Mouse (Mus musculus): Measurements from ENCODE around the gene Gm6096.

Gene Gm6096

GRCm38 (mm10) chr7:34235602-34236001, 15.2 kb upstream of the Gm6096 start:
- DNase-seq (ENCODE audit: low spot score), result no peak

GRCm38 (mm10) chr7:34238086-34238485, 12.8 kb upstream of the Gm6096 start:
- DNase-seq (ENCODE audit: low spot score), result no peak

DNA sequence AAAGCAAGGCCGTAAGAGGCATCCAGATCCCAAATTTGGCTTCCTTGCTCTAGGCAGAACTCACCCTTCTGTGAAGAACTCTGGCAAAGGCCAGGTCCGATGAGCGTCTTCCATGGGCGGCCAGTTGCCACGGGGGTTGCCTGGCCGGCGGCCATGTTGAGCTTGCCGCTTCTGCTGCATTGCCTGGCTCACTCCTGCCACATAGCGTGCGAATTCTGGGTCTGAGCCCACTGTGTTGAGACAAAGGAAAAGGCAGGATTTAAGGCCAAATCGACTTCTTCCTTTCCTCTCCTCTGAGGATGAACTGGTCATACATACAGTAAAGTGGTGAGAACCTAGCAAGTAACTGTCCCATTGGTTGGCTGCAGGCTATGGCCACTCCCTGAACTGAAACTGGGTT, 8.7 kb upstream of the Gm6096 start:
- no peak for DNase-seq (ENCODE audit: low spot score)

DNA sequence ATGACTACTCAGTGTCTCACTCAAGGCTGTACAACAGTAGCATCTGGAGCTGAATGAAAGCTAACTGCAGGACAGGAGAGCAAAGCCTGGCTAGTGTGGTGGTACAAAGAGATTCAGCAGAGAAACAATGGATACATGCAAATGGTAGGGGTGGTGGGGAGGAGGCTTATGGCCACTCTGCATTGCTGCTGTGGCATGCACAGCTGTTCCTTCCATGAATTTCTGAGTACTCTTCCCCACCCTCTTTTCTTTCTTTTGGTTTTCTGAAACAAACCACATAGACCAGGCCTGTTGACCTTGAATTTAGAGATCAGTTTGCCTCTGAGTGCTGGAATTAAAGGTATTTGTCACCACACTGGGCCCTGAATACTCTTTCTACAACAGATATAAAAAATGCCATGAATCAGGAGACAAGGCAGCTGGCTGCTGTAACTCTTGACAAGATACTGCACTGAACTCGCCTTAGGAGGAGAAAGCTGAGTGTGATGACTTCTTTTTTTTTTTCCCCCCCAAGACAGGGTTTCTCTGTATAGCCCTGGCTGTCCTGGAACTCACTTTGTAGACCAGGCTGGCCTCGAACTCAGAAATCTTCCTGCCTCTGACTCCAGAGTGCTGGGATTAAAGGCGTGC, 3.9 kb upstream of the Gm6096 start:
- DNase-seq (ENCODE audit: low spot score), result no peak

- DNase-seq (ENCODE audit: low spot score), result no peak
Measured at GRCm38 (mm10) chr7:34252030-34252429, 1.2 kb downstream of the Gm6096 start.

DNA sequence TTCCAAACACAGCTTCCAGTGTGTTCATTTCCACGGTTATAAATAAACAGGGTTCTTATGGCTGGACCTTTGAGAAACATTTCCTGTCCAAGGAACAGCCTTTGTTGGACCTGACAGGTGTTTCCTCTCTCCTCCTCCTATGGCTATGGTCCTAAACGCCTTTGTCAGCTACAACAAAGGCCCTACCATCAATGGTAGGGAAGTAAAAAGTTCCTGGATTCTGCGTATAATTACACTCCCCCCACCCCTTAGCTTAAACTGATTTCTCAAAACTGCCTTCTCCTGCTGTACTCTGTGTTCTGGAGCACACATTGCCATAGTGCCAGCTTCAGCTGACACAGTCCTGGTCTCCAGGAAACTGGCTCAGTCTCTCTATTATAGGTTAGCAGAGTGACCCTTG, 4.3 kb downstream of the Gm6096 start:
- DNase-seq (ENCODE audit: low spot score), result no peak

DNA sequence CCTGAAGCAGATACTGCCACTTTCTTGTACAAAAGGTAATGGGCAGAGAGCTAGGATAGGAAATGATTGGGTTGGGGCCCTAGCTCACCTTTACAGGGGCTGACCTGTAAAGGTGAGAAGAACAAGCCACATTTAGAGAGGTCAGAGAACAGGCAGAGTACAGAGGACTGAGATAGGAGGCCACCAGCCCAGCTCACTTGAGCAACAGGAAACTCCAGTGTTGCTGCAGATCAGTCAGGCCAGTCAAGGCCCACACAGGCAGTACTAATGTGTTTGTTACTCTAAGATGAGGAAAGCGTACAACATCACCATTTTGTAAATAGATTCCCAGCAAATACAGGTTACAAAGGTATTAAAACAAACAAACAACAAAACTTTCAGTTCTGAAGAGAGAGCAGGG, 5.1 kb downstream of the Gm6096 start:
- DNase-seq (ENCODE audit: low spot score), result no peak

GRCm38 (mm10) chr7:34257279-34257678, 6.4 kb downstream of the Gm6096 start:
- DNase-seq (ENCODE audit: low spot score), result no peak

GRCm38 (mm10) chr7:34258407-34258806, 7.6 kb downstream of the Gm6096 start:
- DNase-seq (ENCODE audit: low spot score), result no peak

- no peak for DNase-seq (ENCODE audit: low spot score)
Measured at GRCm38 (mm10) chr7:34263437-34263836, 12.6 kb downstream of the Gm6096 start.

- peak; percentile 93 for DNase-seq (ENCODE audit: low spot score)
Measured at GRCm38 (mm10) chr7:34265876-34266346, 15.1 kb downstream of the Gm6096 start.

DNA sequence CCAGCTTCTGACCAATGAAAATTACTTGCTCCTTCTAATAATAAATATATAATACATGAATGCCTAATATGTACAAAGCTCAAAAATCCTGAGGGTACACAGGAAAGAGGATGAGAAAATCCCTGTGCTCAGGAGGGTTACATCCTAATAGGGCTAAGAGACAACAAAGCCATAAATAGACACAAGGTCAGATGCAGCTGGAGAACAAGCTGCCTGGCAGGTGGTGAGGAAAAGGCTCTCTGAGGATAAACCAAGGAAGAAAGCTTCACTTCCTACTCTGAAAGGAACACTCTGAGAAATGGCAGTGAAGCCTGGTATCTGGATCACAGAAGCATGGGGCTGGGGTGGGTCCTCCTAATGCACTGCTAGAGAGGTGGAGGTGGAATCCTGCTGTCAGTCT, 15.6 kb downstream of the Gm6096 start:
- DNase-seq (ENCODE audit: low spot score), result no peak

GRCm38 (mm10) chr7:34268463-34268862, 17.6 kb downstream of the Gm6096 start:
- DNase-seq (ENCODE audit: low spot score), result no peak

- no peak for DNase-seq (ENCODE audit: low spot score)
Measured at GRCm38 (mm10) chr7:34272465-34272864, 21.6 kb downstream of the Gm6096 start.

GRCm38 (mm10) chr7:34276066-34276465, 25.2 kb downstream of the Gm6096 start:
- DNase-seq (ENCODE audit: low spot score), result no peak

DNA sequence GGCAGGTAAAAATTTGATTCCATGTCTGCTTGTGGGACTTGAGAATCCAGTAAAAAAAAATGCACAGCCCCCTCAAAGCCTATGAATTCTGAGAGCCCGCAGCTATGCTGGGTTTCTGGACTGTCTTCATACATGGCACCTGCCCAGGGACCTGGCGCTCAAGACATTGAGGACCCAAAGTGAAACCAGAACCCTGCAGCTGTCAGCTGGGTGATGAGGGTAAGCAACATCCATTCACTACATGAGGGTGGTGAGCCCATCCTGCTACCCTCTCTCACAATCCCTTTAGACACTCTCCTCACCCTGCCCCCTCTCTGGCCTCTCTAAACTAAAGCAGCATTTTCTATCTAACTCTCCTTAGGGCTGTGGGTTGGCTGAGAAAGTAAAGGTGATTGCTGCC, 26.8 kb downstream of the Gm6096 start:
- no peak for DNase-seq (ENCODE audit: low spot score)

GRCm38 (mm10) chr7:34290450-34291151, 39.8 kb downstream of the Gm6096 start:
- DNase-seq (ENCODE audit: low spot score), result no peak

DNA sequence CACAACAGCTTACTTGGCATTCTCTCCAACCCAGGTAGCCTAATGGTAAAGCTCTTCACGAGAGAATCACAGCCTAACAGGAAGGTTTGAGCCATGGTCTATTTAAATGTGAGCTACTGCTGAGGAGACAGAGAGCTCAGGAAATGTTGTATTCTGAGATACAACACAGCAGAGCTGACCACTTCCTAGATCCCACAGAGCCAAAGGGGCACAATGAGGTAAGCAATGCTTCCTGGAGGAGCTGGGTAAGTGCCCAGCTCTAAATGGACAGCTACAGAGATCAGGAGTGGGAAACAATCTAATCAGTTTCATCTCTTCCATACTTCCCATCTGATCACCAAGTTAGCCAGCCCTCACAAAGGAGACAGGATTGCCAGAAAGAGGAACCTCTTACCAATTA, 40.4 kb downstream of the Gm6096 start:
- DNase-seq (ENCODE audit: low spot score), result no peak

DNA sequence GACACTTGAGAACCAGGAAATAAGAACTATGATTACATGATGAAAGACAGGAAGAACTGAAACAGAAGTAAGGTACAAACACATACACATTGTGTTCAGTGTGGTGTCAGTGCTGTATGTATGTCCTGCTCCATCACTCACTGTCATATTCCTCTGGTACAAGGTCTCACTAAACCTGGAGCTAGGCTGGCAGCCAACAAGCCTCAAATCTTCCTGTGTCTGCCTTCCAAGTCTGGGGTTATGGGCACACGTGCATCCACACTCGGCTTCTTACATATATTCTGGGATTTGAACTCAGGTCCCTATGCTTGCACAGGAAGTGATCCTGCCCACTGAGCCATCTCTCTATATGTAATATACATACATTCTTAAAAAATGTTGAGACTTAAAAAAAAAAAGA, 41.8 kb downstream of the Gm6096 start:
- no peak for DNase-seq (ENCODE audit: low spot score)

DNA sequence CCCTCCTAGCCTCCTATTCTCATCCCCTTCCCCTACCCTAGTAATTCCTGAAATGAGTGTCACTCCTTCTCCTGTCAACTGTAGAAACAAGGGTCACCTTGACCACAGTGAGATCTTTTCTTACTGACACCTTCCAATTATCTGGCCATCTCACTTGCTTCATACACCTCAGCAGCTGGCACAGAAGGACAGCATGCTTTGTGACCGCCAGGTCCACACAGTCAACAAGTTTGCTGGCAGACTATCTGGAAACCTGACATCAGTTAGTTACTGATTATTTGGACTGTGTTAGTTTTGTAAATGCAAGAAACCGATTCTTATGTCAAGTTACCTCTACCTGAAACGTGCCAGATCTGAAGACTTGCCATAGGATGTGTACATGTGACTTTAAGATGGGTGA, 45.3 kb downstream of the Gm6096 start:
- DNase-seq (ENCODE audit: low spot score), result no peak

GRCm38 (mm10) chr7:34298818-34299217, 48.0 kb downstream of the Gm6096 start:
- DNase-seq (ENCODE audit: low spot score), result no peak
